Mouse (Mus musculus): ENCODE results near the gene Lnx1.

DNA sequence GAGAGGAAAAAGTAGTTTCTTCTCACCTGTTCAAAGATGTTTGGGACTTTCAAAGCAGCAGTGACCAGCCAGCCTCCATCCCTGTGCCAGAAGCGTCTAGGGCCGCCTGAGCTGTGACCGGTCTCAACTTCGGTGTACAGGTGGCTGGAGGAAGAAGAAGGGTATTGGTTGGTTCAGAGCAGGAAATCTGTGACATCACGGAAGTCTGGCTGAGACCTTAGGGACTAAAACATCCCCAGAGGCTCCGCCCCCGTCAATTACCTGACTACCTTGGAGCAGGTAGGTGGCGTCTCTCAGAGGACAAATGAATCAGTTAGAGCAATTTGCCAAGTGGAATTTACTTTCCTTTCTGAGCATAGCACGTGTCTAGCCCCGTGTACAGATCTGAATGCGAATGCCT, at the start of gene Lnx1:
- no peak for TF ChIP-seq POLR2A (IDR thresholded peaks at IDR 0.05; ENCODE audit: low read depth, low read length)
- TF ChIP-seq CTCF (IDR thresholded peaks at IDR 0.05; ENCODE audit: borderline replicate concordance, insufficient read depth, low read length) = no peak

Measured in embryonic fibroblast, embryonic 13.5 days (primary cell).